Mouse (Mus musculus): ENCODE data around the gene Nipsnap3a. TPM values are rescaled to one million over a fixed set of nuclear protein-coding genes. Genes with fewer than 3 reads are reported as not detected.

Gene Nipsnap3a
- not detected in 2 replicates for polyA plus RNA-seq (2012)

DNA sequence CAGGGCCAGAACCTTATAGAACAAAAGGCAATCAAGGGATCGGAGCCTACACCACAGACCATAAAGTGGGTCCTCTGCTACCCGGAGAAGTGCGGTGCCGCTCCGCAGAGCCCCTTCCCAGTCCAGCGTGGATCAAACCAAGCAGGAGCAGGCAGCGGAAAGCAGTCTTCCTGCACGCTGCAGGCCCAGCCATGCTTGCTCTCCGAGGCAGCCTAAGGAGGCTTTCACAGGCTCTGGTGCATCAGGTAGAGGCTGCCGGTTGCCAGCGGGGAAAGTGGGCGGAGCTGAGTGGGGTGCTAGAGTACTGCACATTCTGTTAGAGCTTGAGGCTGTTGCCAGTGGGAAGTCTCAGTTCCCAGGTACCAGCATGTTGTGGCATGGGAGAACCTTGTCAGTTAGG lies at the start of gene Nipsnap3a:
Gene Nipsnap3a (plus strand): TSS at position 25 of the 400 bp plus-strand sequence.

DNA sequence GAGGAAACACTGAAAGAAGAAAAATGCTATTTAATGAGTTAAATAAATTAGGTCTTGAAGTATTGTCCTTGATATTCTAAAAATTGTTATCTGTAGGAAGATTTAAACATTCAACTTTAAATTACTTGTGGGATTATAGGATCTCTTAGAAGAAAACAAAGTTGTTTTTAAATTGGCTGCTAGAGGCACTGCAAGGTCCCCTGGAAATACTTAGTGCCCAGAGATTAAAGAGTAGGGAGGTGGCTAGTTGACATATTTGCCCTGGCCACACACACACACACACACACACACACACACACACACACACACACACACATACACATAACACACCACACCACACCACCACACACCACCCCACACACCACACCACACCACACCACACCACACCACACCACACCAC lies 24.8 kb upstream of the Nipsnap3a start, which contains the start of gene Olfr270:
Gene Olfr270 (plus strand): TSS at position 301 of the 400 bp plus-strand sequence.

GRCm38 (mm10) chr4:53011732-53012361 lies 22.8 kb downstream of the Nipsnap3a start, which contains the start of gene Nipsnap3b:
Gene Nipsnap3b (plus strand): TSS chr4:53011880.

Other genes starting within 250 kb of the Nipsnap3a start
- not detected in 2 replicates for gene Olfr275, start 174.7 kb upstream of the Nipsnap3a start, polyA plus RNA-seq (2012)
- not detected in 2 replicates for gene Olfr273, start 130.0 kb upstream of the Nipsnap3a start, polyA plus RNA-seq (2012)
- not detected in 2 replicates for gene Olfr272, start 70.1 kb upstream of the Nipsnap3a start, polyA plus RNA-seq (2012)
- not detected in 2 replicates for gene Olfr270, start 24.7 kb upstream of the Nipsnap3a start, polyA plus RNA-seq (2012)
- 54.1 and 70.6 TPM in 2 replicates for gene Nipsnap3b, start 22.6 kb downstream of the Nipsnap3a start, polyA plus RNA-seq (2012)
- 0.49 and 0.90 TPM in 2 replicates for gene Abca1, start 170.6 kb downstream of the Nipsnap3a start, polyA plus RNA-seq (2012)